Mouse (Mus musculus) skeletal muscle tissue, adult 2 months (tissue): Measurements from ENCODE around the gene Zfp787.
"Not testable (repeated sequence)": the region's sequence is repeated elsewhere in the genome, so short reads cannot be mapped to it uniquely, and the experiment has no call there.

Experiments used
- DNase-seq: peaks from one replicate; pipeline ENCODE4 v3.0.0-alpha.2; 2012; ENCODE audit warnings: low read depth, low spot score

Gene Zfp787

DNA sequence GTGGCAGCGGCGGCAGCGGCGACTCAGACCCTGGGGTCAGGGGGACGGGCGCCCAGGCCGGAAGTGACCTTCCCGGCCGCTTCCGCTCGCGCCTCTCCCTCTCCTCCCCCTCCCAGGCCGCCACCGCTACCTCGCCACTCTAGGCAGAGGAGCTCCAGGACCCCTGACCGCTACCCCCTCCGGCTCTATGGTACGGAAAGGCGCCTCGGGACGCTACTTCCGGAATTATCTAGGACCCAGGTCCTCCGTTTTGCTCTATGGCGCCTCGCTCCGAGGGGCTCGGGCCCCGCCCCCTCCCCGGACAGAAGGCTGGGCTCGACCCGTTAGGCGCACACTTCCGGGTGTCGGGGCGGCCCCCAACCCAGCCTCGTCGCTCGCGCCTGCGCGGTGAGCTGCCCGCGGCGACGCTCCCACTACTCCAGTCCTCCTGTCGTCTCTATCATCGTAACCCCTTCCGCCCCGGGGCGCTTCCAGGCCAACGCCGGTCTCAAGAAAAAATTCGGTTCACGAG, at the start of gene Zfp787:
Gene Zfp787 (minus strand): TSS at position 97 of the 511 bp plus-strand sequence.
- DNase-seq, result peak; percentile 98

DNA sequence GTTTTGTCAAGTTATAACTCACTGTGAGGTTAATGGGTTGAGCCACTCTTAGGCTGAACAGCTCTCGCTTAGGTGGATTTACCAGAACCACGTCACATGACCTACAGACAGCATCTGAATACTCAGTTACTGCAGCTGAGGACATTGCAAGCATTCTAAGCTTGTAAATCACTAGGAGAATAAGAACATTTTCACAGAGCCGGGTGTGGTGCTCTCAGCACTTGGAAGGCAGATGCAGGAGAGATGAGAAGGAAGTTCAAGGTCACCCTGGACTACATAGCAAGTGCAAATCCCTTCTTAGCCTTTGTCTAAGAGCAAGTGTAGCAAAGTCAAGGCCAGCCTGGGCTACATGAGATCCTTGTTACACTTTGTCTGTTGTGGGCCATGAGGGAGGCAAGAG, 48.4 kb upstream of the Zfp787 start:
- DNase-seq, result no peak

DNA sequence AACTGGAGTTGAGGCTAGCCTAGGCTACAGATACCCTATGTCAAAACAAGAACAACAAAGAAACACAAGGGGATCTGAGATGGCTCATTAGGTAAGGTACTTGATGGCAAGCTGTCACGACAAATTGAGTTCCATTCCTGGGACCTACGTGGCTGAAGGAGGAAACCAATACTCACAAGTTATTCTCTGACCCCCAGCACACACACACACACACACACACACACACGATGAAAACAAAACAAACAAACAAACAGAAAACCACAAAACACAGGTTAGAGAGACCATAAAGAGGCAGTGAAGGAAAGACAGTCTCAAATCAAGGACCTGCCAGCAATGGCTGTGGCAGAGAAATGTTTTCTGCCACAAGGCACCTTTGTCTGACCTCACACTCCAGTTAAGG, 41.0 kb upstream of the Zfp787 start, which contains the start of gene Galp:
Gene Galp (plus strand): TSS at position 301 of the 400 bp plus-strand sequence.
- DNase-seq, result no peak

DNA sequence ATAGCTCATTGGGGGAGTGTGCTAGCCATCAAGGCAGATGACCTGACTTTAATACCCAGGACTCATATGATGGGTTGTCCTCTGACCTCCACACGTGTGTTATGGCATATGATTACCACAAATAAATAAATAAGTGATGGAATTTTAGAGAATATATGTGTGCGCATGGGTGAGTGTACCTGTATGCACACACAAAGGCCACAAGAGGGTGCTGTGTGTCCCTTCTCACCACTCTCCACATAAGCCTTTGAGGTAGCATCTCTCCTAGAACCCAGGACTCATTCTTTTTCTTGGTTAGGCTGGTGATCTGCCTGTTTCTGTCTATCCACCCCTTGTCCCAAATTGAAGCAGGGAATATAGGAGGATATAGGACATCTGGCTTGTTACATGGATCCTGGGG, 40.0 kb upstream of the Zfp787 start:
- DNase-seq, result no peak

DNA sequence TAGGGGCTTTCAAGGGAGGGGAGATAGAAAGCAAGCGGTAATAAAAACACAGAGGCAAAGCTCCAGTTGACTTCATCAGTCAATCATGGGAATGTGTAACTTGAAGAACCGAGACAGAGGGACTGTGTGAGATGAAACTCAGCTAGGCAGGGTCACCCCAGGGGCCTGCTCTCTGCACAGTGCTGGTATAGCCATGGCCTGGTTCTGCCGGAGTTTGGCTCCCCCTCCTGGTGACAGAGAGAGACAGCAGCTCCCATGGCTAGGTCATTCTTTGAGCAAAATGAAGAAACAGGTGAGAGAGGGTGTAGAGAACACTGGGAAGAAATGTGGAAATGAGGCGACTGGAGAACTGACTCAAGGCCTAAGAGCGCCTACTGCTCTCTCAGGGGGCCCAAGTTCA, 38.3 kb upstream of the Zfp787 start:
- DNase-seq, result peak; percentile 14

DNA sequence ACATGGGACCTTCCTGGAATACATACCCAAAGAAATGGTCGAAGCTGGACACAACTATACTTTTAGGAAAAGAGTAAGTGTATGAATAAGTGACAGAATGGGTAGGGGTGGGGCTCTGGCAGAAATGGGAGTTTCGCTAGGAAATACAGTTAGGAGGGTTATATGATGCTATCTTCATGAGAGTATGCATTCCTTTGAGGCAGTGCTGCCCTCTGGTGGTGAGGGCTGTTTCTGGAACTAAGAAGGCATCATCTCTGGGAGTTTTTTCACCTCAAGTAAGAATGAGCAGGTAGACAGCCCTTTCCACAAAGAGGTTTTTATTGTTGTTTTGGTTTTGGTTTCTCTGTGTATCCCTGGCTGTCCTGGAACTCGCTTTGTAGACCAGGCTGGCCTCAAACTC, 35.6 kb upstream of the Zfp787 start:
- DNase-seq, result peak; percentile 53

DNA sequence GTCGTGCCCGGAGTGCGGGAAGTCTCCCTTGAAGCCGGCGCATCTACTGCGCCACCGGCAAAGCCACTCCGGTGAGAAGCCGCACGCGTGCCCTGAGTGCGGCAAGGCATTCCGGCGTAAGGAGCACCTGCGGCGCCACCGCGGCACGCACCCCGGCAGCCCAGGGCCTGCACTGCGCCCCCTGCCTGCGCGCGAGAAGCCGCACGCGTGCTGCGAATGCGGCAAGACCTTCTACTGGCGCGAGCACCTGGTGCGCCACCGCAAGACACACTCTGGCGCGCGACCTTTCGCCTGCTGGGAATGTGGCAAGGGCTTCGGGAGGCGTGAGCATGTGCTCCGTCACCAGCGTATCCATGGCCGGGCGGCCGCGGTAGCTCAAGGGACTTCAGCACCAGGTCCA, 33.7 kb upstream of the Zfp787 start:
- no peak for DNase-seq

DNA sequence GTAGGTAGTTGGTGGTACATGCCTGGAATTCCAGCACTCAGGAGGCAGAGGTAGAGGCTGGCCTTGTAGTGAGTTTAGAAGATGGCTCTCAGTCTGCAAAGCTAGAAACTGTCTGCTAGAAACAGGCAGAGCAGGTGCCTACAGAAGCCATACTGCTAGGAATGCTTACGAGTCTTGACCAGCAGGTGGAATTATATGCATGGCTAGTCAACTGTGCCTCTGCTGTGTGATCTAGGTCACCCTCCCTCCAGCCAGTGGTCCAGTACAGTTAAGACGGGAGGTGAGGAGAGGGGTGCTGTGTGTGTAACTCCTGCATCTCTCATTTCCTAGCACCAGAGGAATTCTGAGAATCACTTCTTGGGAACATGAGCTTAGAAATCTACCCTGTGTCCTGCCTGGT, 31.0 kb upstream of the Zfp787 start:
- DNase-seq, result no peak

DNA sequence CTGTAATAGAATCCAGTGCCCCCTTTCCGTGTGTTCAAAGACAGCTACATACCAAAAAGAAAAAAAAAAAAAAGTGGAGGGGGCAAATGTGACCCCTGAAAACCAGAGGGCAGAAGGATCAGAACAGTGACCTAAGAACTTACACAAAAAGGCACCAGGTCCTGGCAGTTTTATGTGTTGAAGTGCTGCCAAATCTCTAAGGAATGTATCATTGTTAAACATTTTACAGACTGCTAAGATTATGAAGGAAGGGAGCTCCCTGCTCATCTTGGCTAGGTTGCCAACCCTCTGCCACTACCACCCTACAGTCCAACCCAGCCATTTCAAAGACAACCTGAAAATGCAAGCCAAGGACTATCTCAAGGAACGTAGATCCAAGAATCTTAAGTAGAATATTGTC, 30.4 kb upstream of the Zfp787 start:
- DNase-seq, result no peak

DNA sequence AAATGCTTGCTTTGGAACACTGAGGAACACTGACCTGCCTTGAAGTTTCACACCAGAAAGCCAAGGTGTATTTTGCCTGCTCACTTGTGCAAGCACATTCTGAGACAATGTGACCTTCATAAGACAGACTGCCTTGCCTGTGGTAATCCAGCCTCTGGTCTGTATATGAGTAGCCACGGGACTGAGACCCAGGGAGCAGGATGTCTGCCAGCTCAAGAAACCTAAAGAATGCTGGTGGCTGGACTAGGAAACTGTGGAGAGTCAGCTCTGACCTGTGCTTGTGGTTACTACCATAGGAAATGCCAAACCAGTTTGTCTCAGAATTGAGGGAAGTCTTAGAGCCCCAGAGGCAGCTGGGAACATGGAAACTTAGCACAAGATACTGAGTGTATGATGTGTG, 29.6 kb upstream of the Zfp787 start:
- no peak for DNase-seq

DNA sequence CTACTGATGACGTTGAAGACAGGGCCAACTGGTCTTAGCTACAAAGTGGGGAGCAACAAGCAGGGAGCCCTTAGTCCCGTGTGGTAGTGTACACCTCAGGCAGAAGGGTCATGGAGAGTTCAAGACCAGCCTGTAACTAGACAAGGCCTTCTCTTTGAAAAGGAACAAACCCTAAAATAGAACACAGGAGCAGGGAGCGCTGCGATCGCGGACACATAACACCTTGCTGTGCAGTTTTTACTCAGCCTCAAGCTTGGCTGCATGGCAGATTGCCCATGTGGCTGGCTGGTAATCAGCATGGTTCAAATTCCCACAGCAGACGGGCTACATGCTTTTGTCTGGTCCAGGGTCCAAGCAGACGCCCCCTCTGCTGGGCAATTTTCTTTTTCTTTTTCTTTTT, 28.7 kb upstream of the Zfp787 start:
- peak; percentile 50 for DNase-seq

DNA sequence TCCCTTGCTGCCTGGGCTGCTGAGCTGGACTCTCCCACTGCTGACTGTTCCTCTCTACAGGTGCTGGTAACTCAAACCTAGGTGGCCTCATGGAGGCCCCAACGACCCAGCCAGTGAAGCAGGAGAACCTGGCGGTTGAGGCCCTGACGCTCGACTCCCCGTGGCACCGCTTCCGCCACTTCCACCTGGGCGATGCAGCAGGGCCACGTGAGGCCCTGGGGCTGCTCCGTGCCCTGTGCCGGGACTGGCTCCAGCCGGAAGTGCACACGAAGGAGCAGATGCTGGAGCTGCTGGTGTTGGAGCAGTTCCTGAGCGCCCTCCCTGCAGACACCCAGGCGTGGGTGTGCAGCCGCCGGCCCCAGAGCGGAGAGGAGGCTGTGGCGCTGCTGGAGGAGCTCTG, 28.0 kb upstream of the Zfp787 start:
- no peak for DNase-seq

DNA sequence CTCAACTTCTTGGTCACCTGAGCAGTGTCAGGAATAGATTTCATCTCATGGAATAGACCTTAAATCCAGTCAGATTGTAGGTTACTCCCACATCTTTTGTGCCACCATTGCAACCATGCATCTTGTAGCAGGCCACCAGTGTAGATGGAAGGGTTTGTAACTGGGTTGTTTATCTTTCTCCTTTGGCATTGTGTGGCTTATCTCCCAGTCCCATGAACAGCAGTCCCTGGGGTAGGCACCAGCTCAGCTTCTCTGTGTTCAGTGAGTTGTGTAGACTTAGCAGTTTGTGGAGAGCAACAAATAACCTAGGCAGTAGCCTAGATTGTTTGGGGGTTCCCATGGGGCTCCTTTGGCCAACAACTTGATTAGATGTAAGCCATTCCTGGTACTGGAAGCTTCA, 27.1 kb upstream of the Zfp787 start:
- DNase-seq, result no peak

DNA sequence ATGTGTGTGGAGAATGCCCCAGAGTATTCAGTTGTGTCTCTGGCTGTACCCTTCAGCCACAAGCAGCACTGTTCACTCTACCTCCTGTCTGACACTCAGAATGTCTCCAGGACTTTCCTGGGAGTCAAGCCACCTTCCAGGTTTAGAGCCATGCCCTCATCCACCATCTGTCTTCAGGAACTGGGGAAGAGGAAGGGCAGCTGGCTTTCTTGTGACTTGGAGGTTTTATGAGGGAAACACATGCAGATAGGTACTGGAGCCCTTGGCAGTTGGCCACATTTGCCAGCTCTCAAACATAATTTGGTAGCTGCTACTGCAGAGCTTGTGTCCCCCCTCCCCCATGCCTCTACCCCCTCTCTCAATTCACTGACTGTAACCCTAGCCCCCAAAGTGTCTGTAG, 23.2 kb upstream of the Zfp787 start:
- DNase-seq, result no peak

DNA sequence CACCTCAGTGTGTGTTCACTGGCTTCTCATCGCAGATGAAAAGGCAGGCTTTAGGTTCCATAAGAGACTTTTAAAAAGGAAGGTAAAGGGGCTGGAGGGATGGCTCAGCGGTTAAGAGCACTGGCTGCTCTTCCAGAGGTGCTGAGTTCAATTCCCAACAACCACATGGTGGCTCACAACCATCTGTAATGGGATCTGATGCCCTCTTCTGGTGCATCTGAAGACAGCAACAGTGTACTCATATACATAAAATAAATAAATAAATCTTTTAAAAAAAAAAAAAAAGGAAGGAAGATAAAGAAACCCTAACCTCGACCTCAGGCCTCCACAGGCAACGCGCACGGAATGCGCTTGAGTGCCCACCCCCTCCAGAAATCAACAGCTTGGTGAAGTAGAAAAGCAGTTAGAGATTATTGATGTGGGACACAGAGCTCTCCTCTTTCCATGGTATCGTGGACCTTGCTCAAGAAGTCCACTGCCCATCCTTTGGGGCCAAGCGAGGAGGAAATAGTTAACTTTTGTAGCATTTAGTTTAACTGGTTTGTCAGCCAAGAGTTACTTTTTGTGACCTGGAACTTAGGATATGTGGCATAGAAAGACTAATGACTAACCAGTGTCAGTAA, 18.7 kb upstream of the Zfp787 start:
- DNase-seq, result not testable (repeated sequence)

DNA sequence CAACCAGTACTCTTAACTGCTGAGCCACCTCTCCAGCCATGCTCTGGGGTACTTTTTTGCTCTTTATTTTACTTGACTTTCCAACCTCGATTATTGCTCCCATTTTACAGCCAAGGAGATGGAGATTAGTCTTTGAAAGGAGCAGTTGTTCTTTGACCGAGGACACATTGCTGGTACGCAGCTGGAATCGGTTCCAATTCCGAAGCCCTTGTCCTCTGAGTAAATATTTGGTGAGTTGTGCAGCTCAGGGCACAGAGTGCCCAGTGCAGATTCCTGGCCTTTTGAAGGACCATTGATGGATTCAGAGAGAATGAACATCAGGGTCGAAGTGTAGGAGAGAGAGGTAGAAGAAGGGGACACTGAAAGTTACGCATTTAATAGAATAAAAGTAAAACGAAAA, 18.1 kb upstream of the Zfp787 start:
- no peak for DNase-seq

DNA sequence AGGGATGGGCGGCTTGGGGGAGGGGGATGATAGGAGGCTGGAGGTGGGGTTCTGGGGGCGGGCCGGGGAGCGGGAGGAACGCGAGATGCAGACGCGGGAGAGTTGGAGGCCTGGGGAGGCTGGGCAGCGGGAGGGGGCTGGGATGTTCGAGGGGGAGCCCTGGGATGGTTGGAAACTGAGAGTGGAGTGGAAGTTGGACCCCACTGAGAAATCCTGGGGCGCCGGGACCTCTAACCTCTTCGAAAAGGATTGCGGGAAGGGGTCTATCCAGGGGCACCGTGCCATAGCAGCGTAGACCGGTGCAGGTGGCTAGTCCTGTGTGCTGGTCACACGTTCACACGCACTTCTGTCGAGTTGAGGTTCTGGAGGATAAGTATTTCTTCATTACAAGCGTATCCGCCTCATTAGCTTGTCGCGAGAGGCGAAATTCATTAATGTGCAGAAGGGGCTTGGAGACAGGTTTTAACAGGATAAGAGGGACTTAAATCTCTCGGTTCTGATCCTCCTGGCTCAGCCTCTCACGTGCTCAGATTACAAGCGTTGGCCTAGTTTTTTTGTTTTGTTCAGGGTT, 17.0 kb upstream of the Zfp787 start:
- DNase-seq, result no peak

DNA sequence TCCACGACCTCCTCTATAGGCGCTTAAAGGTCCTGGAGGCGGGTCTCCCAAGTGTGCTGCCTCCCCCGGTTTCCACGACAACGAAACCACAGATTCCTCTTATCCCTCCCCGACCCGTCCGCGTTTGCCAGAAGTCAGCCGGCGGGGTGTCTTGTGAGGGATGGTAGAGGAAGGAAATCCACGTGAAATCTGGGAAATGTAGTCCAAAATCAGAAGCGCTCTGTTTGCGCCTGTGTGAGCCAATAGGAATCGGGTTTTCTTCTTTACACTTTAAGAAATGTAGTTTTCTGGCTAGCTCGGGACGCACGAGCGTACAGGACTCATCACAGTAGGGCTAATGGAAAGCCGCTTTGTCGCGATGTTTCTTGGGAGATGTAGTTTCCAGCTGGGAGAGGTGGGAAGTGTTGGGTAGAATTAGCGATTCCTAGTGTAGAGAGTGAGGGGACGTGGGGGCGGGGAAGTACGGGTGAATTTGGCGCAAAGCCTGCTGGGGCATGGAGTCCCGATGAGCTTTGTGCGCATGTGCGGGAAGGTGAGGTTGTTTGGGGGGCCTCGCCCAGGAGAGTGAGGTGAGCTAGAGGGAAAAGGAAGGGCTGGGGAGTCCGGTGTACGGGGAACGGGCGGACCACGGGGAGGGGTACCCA, 16.3 kb upstream of the Zfp787 start, which contains the start of gene Zfp444:
Gene Zfp444 (plus strand): TSS at position 221 of the 644 bp plus-strand sequence.
- peak; percentile 90 for DNase-seq

DNA sequence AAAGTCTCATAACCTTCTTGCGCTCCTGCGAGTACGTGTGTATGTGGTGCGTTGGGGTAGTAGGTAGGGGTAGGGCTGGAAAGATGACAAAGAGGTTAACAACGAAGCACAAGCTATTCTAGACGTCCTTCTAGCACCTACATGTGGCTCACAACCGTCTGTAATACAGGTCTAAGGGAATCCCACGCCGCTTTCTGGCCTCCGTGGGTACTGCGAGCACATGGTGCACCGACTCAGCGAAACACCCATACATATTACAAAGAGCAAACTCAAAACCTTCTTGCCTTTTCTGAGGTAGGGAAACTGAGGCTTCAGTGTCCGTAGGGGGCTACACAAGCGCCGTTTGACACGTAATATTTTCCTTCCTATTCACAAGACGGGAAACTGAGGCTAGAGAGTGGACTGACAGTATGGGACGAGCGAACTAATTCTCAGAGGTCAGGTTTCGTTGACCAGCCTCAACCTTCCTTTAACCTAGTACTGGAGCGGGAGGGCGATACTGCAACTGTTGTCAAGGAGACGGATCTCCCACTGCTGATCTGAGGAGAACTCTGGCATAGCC, 15.7 kb upstream of the Zfp787 start:
- no peak for DNase-seq

DNA sequence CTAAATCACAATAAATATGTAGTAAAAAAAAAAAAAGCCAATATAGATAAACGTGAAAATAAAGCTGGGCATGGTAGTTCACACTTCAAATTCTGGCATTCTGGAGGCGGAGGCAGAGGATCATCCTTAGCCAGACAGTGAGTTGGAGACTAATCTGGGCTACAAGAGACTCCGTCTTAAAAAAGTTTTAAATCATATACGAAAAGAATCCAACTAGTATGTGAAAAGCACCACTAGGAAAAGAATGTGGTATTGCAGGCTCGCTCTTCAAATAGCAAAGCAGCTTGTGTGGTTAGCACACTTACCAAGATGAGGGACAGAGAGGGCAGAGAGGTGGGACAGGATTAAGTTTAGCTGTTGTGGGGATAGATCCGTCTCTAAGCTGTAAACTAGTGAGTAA, 15.1 kb upstream of the Zfp787 start:
- DNase-seq, result no peak

DNA sequence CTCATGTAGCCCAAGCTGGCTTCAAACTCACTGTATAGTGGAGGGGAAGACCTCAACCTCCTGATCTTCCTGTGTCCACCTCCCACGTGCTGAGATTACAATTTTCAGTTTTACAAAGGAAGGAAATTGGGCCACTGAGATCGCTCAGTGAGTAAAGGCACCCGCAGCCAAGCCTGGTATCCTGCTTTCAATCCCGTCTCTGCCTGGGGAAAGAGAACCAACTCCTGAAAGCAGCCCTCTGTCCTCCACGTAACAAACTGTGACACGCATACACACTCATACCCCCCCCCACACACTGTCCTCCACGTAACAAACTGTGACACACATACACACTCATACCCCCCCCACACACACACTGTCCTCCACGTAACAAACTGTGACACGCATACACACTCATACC, 14.6 kb upstream of the Zfp787 start:
- no peak for DNase-seq

DNA sequence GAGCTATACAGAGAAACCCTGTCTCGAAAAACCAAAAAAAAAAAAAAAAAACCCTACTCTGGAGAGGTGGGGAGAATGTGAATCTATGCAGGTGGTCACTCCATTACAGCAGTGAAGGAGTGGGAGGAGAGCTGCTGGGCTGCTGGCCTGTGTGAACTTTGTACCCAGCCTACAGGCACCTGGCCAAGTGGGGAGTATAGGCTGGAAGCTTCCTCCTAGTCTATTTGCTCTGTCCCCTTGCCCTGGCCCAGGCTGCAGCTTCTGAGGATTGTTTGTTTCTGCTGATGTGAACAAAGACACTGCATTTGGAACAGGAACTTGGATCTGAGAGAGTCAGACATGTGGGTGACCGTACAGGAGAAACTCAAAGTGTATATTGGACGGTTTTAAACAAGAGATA, 13.6 kb upstream of the Zfp787 start:
- DNase-seq, result no peak

DNA sequence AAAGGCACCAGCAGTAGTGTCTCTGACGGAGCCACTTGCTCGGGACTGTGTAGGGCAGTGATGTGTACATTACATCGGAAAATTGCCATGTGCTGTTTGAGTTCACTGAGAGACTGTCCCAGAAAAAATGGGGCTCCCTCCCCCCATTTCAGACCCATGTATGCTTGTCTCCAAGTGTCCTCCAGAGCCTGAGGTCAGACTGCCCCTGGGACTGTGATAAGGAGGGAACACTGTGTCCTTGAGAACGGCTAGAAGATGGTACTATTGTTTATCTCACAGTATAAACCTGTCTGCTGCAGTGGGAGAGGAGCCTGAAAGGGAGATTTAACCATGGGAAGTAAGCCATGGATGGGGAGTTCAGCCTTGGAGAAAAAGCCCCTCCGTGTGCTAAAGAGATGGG, 8.9 kb upstream of the Zfp787 start:
- DNase-seq, result no peak
